Mouse (Mus musculus) neural tube, embryonic 12.5 days (tissue): ENCODE data around the gene Nudt12. TPM values are rescaled to one million over a fixed set of nuclear protein-coding genes. Genes with fewer than 3 reads are reported as not detected.

ENCODE experiments used
- ATAC-seq: fragments of 200-750 bp; cut with Nextera tagmentation; 2 replicates; pipeline ENCODE4 v1.8.0; 2017; ENCODE audit warnings: low read depth, mild to moderate bottlenecking, moderate TSS enrichment, moderate library complexity; ENCODE audit not compliant: low FRiP score
- H3K27ac ChIP-seq: fragments of 300-500 bp; sonication (generic); 2 replicates; pipeline ENCODE4 v1.5.1; 2016
- H3K27me3 ChIP-seq: fragments of 300-500 bp; sonication (generic); replicated peaks from 2 replicates; pipeline ENCODE4 v1.6.1; 2016; ENCODE audit warnings: mild to moderate bottlenecking
- H3K36me3 ChIP-seq: fragments of 300-500 bp; sonication (generic); 2 replicates; pipeline ENCODE4 v1.6.1; 2016; ENCODE audit warnings: mild to moderate bottlenecking
- H3K4me1 ChIP-seq: fragments of 300-500 bp; sonication (generic); 2 replicates; pipeline ENCODE4 v1.6.1; 2016
- H3K4me2 ChIP-seq: fragments of 300-500 bp; sonication (generic); replicated peaks from 2 replicates; pipeline ENCODE4 v1.6.1; 2016; ENCODE audit warnings: mild to moderate bottlenecking
- H3K4me3 ChIP-seq: fragments of 300-500 bp; sonication (generic); 2 replicates; pipeline ENCODE4 v1.5.1; 2016
- H3K9ac ChIP-seq: fragments of 300-500 bp; sonication (generic); 2 replicates; pipeline ENCODE4 v1.6.1; 2016; ENCODE audit warnings: mild to moderate bottlenecking
- H3K9me3 ChIP-seq: fragments of 300-500 bp; sonication (generic); 2 replicates; pipeline ENCODE4 v1.6.1; 2016; ENCODE audit warnings: mild to moderate bottlenecking
- WGBS: fragments of 180-500 bp; shearing (Covaris S2); methylation state at CpG from one replicate; pipeline ENCODE4 v1.1.7; 2016; 5-methylcytosine and 5-hydroxymethylcytosine counted together
- polyA plus RNA-seq: library from polyadenylated mRNA; unstranded; fragments of >200 nt; fragmentation: Nextera tagmentation; extraction: Ambion mirVana; gene quantifications from 2 replicates; pipeline ENCODE4 v1.2.1, GENCODE M21; 2016

Nudt12 gene
- polyA plus RNA-seq: 5.3 and 7.9 TPM in 2 replicates

GRCm38 (mm10) chr17:59013091-59013459, at the start of gene Nudt12:
TSS of gene Nudt12 (minus strand) at chr17:59013372.
- Histone ChIP-seq H3K27ac (no peak within 1 kb of the TSS), H3K4me3 (peak within 1 kb of the TSS; percentile 55), H3K9ac (peak within 1 kb of the TSS; percentile 51), H3K9me3 (no peaks in the 10 kb centered on the region), H3K4me1 (no peaks in the 10 kb centered on the region), H3K36me3 (no peaks in the 10 kb centered on the region), H3K27me3 (no peaks in the 10 kb centered on the region), H3K4me2 (peak within 1 kb of the TSS; percentile 80)
- WGBS: under 1% methylated on average over 22 of the region's 22 CpGs
- ATAC-seq: peak; percentile 90

DNA sequence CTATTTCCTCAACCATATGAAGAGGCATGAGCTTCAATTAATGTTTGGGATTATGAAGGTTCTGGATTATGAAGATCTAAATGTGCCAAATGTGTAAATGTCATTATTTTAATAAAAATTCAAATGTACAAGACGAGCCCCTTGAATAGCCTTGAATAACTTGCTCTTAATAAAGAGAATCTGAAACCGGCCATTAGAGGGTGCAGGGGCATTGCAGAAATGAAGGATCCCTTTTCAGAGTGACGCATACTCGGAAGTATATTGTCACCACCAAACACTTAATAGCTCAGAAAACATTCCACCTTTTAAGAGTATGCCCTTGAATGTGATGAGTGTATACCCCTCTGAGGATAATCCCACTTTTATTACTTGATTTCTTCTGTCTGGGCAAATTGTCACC, 40.1 kb upstream of the Nudt12 start:
- ATAC-seq: no peak
- H3K4me3 ChIP-seq: no peak overlapping the region
- 78% methylated on average over 4 of the region's 4 CpGs for WGBS
- H3K27me3 ChIP-seq: no peaks in the 10 kb centered on the region
- H3K27ac ChIP-seq: no peak overlapping the region
- no peak overlapping the region for H3K4me2 ChIP-seq
- H3K9me3 ChIP-seq: no peaks in the 10 kb centered on the region
- no peaks in the 10 kb centered on the region for H3K36me3 ChIP-seq
- no peak overlapping the region for H3K9ac ChIP-seq
- H3K4me1 ChIP-seq: no peaks in the 10 kb centered on the region

DNA sequence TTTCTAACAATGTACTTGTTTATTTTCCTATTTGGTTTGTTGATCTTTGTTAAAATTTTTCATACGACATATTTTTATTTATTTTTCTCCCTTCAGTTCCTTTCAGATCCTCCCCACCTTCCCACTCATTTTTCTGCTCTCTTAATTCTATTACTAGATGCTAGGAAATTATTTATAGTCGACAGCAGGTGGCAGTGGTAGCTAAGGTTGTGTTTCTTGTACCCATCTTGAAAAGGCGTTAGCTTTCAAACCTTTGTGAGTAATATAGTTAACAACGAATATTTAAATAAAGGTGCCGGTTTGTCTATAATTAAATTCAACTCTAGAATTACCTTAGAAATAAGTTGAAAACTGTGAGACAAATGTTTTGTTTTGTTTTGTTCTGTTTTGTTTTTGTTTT, 26.6 kb upstream of the Nudt12 start:
- Histone ChIP-seq H3K4me3 (no peak overlapping the region), H3K9ac (no peak overlapping the region), H3K4me1 (no peaks in the 10 kb centered on the region), H3K27me3 (no peaks in the 10 kb centered on the region), H3K36me3 (no peaks in the 10 kb centered on the region), H3K9me3 (no peaks in the 10 kb centered on the region), H3K4me2 (no peak overlapping the region), H3K27ac (no peak overlapping the region)
- 57% methylated on average over 5 of the region's 5 CpGs for WGBS
- no peak for ATAC-seq

DNA sequence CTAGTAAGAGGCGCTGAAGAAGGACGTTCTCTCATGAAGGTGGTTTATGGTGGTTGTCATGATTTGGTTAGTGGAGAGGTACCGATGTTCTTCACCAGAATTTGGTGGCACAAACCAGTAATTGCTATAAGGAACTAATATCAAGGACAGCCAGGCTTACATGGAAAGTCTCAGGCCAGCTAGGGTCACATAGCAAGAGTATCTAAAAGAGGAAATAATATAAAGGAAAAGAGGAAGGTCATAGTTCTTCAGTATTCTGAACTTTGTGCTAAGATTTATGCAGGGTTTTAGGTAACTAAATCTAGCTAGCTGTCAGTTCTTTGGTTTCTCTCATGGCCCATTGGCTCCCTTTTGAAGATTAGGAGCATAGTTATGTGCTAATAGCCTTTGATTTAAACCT, 20.3 kb upstream of the Nudt12 start:
- Histone ChIP-seq H3K4me1 (no peaks in the 10 kb centered on the region), H3K9me3 (no peaks in the 10 kb centered on the region), H3K36me3 (no peaks in the 10 kb centered on the region), H3K27ac (no peak overlapping the region), H3K4me2 (no peak overlapping the region), H3K27me3 (no peaks in the 10 kb centered on the region), H3K4me3 (no peak overlapping the region), H3K9ac (no peak overlapping the region)
- ATAC-seq: no peak
- WGBS: 92% methylated on average over 3 of the region's 3 CpGs

DNA sequence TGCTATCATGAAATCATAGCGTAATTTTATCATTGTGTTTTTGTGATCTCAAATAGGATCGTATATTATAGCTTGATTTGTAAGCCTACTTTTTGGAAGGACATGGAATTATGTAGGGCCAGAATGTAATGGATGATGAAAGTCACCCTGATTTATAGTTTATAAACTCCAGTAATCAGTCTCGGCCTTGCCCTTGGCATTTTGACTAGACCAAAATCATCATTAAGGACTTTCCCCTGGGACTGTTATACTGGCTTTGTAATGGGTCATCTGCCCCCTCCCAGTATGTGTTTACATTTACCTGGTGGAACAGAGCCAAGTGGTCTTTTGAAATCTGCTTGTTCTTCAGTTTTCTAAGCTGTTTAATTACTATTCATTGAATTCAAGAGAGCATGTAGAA, 13.2 kb upstream of the Nudt12 start:
- Histone ChIP-seq H3K27ac (no peak overlapping the region), H3K9me3 (no peaks in the 10 kb centered on the region), H3K4me3 (no peak overlapping the region), H3K9ac (no peak overlapping the region), H3K36me3 (no peaks in the 10 kb centered on the region), H3K27me3 (no peaks in the 10 kb centered on the region), H3K4me1 (no peaks in the 10 kb centered on the region), H3K4me2 (no peak overlapping the region)
- WGBS: 79% methylated on average over 3 of the region's 3 CpGs
- ATAC-seq: no peak

DNA sequence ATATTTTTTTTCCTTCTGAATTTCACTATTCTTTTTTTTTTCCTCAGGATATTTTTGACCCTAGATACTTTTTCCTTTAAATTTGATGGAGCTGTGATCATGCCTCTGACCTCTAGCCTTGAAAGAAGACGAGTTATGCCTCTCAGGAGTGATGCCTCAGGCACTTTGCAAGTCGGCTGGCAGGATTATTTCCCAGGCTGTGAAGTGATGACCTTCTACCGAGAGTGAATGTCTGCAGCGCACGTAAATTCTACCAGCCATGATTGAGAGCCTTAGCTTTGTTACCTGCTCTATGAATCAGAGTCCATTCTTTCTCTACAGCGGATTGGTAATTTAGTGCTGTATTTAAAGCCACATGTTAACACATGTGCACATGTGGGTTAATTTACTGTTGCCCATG, 11.3 kb upstream of the Nudt12 start:
- Histone ChIP-seq H3K27ac (no peak overlapping the region), H3K9ac (no peak overlapping the region), H3K4me3 (no peak overlapping the region), H3K4me1 (no peaks in the 10 kb centered on the region), H3K9me3 (no peaks in the 10 kb centered on the region), H3K4me2 (no peak overlapping the region), H3K36me3 (no peaks in the 10 kb centered on the region), H3K27me3 (no peaks in the 10 kb centered on the region)
- no peak for ATAC-seq
- 17% methylated on average over 6 of the region's 6 CpGs for WGBS

DNA sequence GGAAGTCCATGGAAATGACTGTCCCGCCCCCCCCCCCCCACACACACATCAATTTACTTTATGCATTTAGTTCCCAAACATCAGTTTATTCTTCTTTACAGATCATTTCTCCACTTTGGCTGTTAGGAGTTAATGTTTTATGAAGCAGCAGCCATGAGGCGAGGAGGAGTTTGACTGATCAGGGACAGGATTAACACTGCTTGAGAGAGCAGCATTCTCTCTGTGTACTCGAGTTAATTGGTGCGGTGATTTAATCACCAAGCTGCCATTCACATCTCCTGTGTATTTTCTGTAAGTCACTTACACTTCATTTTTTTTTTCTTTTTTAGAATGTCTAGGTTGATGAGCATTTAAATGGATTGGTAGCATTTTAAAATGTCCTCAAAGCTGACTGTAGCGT, 10.8 kb upstream of the Nudt12 start:
- no peak overlapping the region for H3K9ac ChIP-seq
- no peaks in the 10 kb centered on the region for H3K27me3 ChIP-seq
- H3K4me2 ChIP-seq: no peak overlapping the region
- H3K9me3 ChIP-seq: no peaks in the 10 kb centered on the region
- no peak overlapping the region for H3K4me3 ChIP-seq
- H3K27ac ChIP-seq: no peak overlapping the region
- no peak for ATAC-seq
- no peaks in the 10 kb centered on the region for H3K4me1 ChIP-seq
- 47% methylated on average over 5 of the region's 5 CpGs for WGBS
- H3K36me3 ChIP-seq: no peaks in the 10 kb centered on the region

DNA sequence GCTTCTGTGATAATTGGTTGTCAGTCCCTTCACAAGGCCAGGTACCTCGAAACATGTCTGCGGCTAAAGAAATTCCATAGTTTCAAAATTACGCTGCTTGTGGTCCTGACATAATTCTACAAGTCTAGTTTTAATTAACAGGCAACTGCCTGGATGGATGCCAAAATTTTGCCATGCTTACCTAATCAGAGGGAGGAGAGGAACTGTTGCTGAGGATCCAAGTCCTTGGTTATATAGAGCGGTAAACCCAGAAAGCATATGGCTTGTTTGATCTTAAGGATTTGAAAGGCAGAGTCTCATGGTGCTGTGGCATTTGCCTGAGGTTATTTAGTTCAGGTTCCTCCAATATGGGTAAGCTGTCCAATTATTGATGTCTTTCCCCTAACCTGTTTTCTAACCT, 5.5 kb upstream of the Nudt12 start:
- no peak overlapping the region for H3K27ac ChIP-seq
- ATAC-seq: no peak
- H3K4me1 ChIP-seq: no peaks in the 10 kb centered on the region
- WGBS: 93% methylated on average over 4 of the region's 4 CpGs
- H3K9ac ChIP-seq: no peak overlapping the region
- H3K27me3 ChIP-seq: no peaks in the 10 kb centered on the region
- H3K36me3 ChIP-seq: no peaks in the 10 kb centered on the region
- no peaks in the 10 kb centered on the region for H3K9me3 ChIP-seq
- no peak overlapping the region for H3K4me3 ChIP-seq
- no peak overlapping the region for H3K4me2 ChIP-seq

GRCm38 (mm10) chr17:59012421-59013090, 616 bp downstream of the Nudt12 start:
- H3K4me1 ChIP-seq: no peaks in the 10 kb centered on the region
- ATAC-seq: peak; percentile 86

GRCm38 (mm10) chr17:59011546-59012307, 1.4 kb downstream of the Nudt12 start:
- H3K27me3 ChIP-seq: no peaks in the 10 kb centered on the region
- WGBS: 73% methylated on average over 13 of the region's 13 CpGs
- H3K4me2 ChIP-seq: no peak overlapping the region
- ATAC-seq: no peak
- H3K36me3 ChIP-seq: no peaks in the 10 kb centered on the region
- H3K9me3 ChIP-seq: no peaks in the 10 kb centered on the region
- H3K4me3 ChIP-seq: no peak overlapping the region
- H3K9ac ChIP-seq: no peak overlapping the region
- no peaks in the 10 kb centered on the region for H3K4me1 ChIP-seq
- no peak overlapping the region for H3K27ac ChIP-seq

More at GRCm38 (mm10) chr17:59012421-59013090, 616 bp downstream of the Nudt12 start:
- peak overlapping the region; percentile 80 for H3K4me2 ChIP-seq
- peak overlapping the region; percentile 55 for H3K4me3 ChIP-seq
- no peaks in the 10 kb centered on the region for H3K9me3 ChIP-seq
- no peaks in the 10 kb centered on the region for H3K36me3 ChIP-seq
- no peaks in the 10 kb centered on the region for H3K27me3 ChIP-seq
- no peak overlapping the region for H3K27ac ChIP-seq
- WGBS: 8% methylated on average over 15 of the region's 15 CpGs
- H3K9ac ChIP-seq: peak overlapping the region; percentile 51

DNA sequence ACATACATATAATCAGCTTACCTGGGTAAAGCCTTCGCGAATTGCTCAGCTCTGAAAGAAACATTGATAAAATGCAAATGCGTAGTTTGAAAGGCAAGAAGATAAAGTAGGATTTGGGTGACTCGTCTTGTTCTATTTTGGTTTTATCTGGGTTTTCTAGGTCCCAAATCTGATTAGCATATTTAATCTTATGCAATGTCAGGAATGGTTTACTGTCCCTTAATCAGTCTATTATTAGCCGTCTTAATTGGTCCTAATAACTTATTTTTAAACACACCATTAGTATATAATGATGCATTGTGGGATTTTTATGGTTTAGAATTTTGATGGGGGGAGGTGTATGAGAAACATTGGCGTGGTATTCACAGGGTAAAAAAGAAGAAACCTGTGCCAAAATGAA, 21.9 kb downstream of the Nudt12 start, which contains the start of gene Pdzph1:
Gene Pdzph1, minus strand, starts transcription at position 101 of the 400 bp plus-strand sequence.
- Histone ChIP-seq H3K27me3 (no peaks in the 10 kb centered on the region), H3K4me1 (no peaks in the 10 kb centered on the region), H3K36me3 (no peaks in the 10 kb centered on the region), H3K27ac (no peak within 1 kb of the TSS), H3K9ac (no peak within 1 kb of the TSS), H3K9me3 (no peaks in the 10 kb centered on the region), H3K4me3 (no peak within 1 kb of the TSS), H3K4me2 (no peak within 1 kb of the TSS)
- 91% methylated on average over 6 of the region's 6 CpGs for WGBS
- ATAC-seq: no peak

DNA sequence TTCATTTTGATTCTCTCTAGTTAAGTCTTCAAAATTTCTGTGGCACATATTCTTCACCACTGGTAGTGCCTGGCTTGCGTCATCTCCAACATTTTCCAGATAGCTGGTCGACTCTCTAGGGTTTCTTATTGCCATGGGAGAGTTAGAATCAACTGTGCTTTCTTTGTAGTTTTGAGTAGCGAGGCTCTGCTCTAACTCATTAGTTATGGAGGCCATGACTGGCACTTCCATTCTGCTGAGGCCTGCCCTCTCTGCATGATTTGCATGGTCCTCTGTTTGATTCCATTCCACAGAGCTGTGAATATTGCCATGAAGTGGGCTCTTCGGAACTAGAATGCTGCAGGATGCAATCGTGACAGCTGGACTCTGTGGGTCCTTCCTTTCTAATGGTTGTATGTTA, 39.9 kb downstream of the Nudt12 start:
- 52% methylated on average over 5 of the region's 5 CpGs for WGBS
- Histone ChIP-seq H3K4me3 (no peak overlapping the region), H3K4me1 (no peaks in the 10 kb centered on the region), H3K9ac (no peak overlapping the region), H3K27ac (no peak overlapping the region), H3K4me2 (no peak overlapping the region), H3K36me3 (no peaks in the 10 kb centered on the region), H3K27me3 (no peaks in the 10 kb centered on the region), H3K9me3 (no peaks in the 10 kb centered on the region)
- ATAC-seq: no peak

DNA sequence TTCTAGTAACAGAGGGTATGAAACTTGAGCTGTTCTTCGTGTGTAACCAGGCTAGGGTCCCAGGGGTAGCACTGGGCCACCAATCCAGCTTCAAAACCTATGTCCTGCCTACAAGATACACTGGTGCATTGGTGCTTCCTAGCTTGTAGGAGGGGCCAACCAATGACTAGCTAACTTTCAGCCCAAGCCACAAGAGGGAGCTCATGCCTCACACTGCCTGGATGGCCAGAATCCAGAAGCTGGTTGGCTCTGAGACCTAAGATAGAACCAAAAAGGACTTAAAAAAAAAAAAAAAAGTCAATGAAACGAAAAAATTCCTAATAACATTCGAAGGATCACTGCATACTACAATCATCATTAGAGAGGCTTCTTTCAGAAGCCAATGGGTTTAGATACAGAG, 53.3 kb downstream of the Nudt12 start:
- no peak overlapping the region for H3K4me3 ChIP-seq
- H3K27ac ChIP-seq: no peak overlapping the region
- no peak overlapping the region for H3K9ac ChIP-seq
- H3K4me1 ChIP-seq: no peaks in the 10 kb centered on the region
- no peaks in the 10 kb centered on the region for H3K9me3 ChIP-seq
- no peaks in the 10 kb centered on the region for H3K36me3 ChIP-seq
- no peaks in the 10 kb centered on the region for H3K27me3 ChIP-seq
- no peak for ATAC-seq
- 33% methylated on average over 3 of the region's 3 CpGs for WGBS
- no peak overlapping the region for H3K4me2 ChIP-seq
